ENCODE assay signal across 20 mouse cellular contexts in genomic region chr8:115038426-115038825, GRCm38 (mm10).
"Had no signal": no experiment of that assay in that cellular context is flagged by ENCODE, and none has a peak within 500 bp of the region (broad histone marks: within the 10 kb centered on the region; RNA-seq: fewer than 3 reads in every experiment).

No protein-coding gene starts in this region.

- H3K4me1 ChIP-seq: liver, embryonic 12.5 days; liver, embryonic 15.5 days; lung, embryonic 15.5 days; midbrain, embryonic 15.5 days; stomach, embryonic 15.5 days had no signal

- ATAC-seq: liver, embryonic 12.5 days; midbrain, embryonic 15.5 days had no signal

- H3K36me3 ChIP-seq: limb, embryonic 10.5 days; limb, embryonic 13.5 days; liver, embryonic 12.5 days; liver, embryonic 15.5 days; lung, embryonic 15.5 days; midbrain, embryonic 12.5 days; midbrain, embryonic 15.5 days; stomach, embryonic 15.5 days had no signal

- H3K27me3 ChIP-seq: limb, embryonic 13.5 days; liver, embryonic 12.5 days; liver, embryonic 15.5 days; lung, embryonic 15.5 days; midbrain, embryonic 12.5 days; midbrain, embryonic 15.5 days; stomach, embryonic 15.5 days had no signal

- H3K4me3 ChIP-seq: layer of hippocampus, adult 2 months; limb, embryonic 10.5 days; limb, embryonic 13.5 days; liver, embryonic 12.5 days; liver, embryonic 15.5 days; lung, embryonic 15.5 days; midbrain, embryonic 12.5 days; midbrain, embryonic 15.5 days; myocyte; stomach, embryonic 15.5 days had no signal

- H3K27ac ChIP-seq: layer of hippocampus, adult 2 months; limb, embryonic 10.5 days; limb, embryonic 13.5 days; liver, embryonic 12.5 days; liver, embryonic 15.5 days; lung, embryonic 15.5 days; midbrain, embryonic 12.5 days; midbrain, embryonic 15.5 days; stomach, embryonic 15.5 days had no signal

- H3K4me2 ChIP-seq: limb, embryonic 13.5 days; liver, embryonic 12.5 days; liver, embryonic 15.5 days; lung, embryonic 15.5 days; midbrain, embryonic 12.5 days; midbrain, embryonic 15.5 days; stomach, embryonic 15.5 days had no signal

- H3K9ac ChIP-seq: limb, embryonic 13.5 days; liver, embryonic 12.5 days; liver, embryonic 15.5 days; lung, embryonic 15.5 days; midbrain, embryonic 12.5 days; midbrain, embryonic 15.5 days; stomach, embryonic 15.5 days had no signal

- H3K9me3 ChIP-seq: limb, embryonic 10.5 days; limb, embryonic 13.5 days; liver, embryonic 12.5 days; liver, embryonic 15.5 days; lung, embryonic 15.5 days; midbrain, embryonic 12.5 days; midbrain, embryonic 15.5 days; stomach, embryonic 15.5 days had no signal

- DNase-seq: kidney, adult 2 months; kidney, postnatal 10 days; layer of hippocampus, adult 9-11 months; liver; lung, adult 18-20 months; lung, postnatal 10 days; lung, postnatal 36 days; right cerebral cortex, postnatal 25 days; spleen, adult 18-20 months; thymus, postnatal 25 days had no signal
